Mouse (Mus musculus) hindbrain, embryonic 11.5 days (tissue): Measurements from ENCODE around the gene Ptgir. TPM values are rescaled to one million over a fixed set of nuclear protein-coding genes. Genes with fewer than 3 reads are reported as not detected.

ENCODE experiments used
- ATAC-seq: fragments of 200-750 bp; cut with Nextera tagmentation; 2 replicates; pipeline ENCODE4 v1.8.0; 2017; ENCODE audit warnings: mild to moderate bottlenecking, moderate TSS enrichment, moderate library complexity; ENCODE audit not compliant: low FRiP score
- DNase-seq: peaks from one replicate; pipeline ENCODE4 v3.0.0-alpha.2; 2015; ENCODE audit warnings: low spot score
- H3K27ac ChIP-seq: fragments of 300-500 bp; sonication (generic); 2 replicates; pipeline ENCODE4 v1.5.1; 2014; ENCODE audit warnings: mild to moderate bottlenecking, low read depth, low read length
- H3K27me3 ChIP-seq: fragments of 300-500 bp; sonication (generic); 2 replicates; pipeline ENCODE4 v1.6.1; 2014; ENCODE audit warnings: mild to moderate bottlenecking, low read length, moderate library complexity, mixed read lengths; ENCODE audit not compliant: control insufficient read depth, insufficient read depth
- H3K36me3 ChIP-seq: fragments of 300-500 bp; sonication (generic); 2 replicates; pipeline ENCODE4 v1.6.1; 2014; ENCODE audit warnings: mild to moderate bottlenecking, low read length, moderate library complexity, mixed read lengths; ENCODE audit not compliant: control insufficient read depth, insufficient read depth
- H3K4me1 ChIP-seq: fragments of 300-500 bp; sonication (generic); replicated peaks from 2 replicates; pipeline ENCODE4 v1.6.1; 2014; ENCODE audit warnings: low read length, mixed read lengths; ENCODE audit not compliant: control insufficient read depth, insufficient read depth
- H3K4me2 ChIP-seq: fragments of 300-500 bp; sonication (generic); replicated peaks from 2 replicates; pipeline ENCODE4 v1.6.1; 2014; ENCODE audit warnings: mild to moderate bottlenecking, low read depth, low read length
- H3K4me3 ChIP-seq: fragments of 300-500 bp; sonication (generic); 2 replicates; pipeline ENCODE4 v1.5.1; 2014; ENCODE audit warnings: low read depth, low read length
- H3K9ac ChIP-seq: fragments of 300-500 bp; sonication (generic); 2 replicates; pipeline ENCODE4 v1.6.1; 2014; ENCODE audit warnings: low read depth, low read length
- H3K9me3 ChIP-seq: fragments of 300-500 bp; sonication (generic); 2 replicates; pipeline ENCODE4 v1.6.1; 2016; ENCODE audit warnings: low read length; ENCODE audit not compliant: control insufficient read depth
- WGBS: fragments of 180-500 bp; shearing (Covaris S2); extraction: QIAGEN DNeasy Blood & Tissue Kit; methylation state at CpG from one replicate; pipeline ENCODE4 v1.1.7; 2014; 5-methylcytosine and 5-hydroxymethylcytosine counted together
- polyA plus RNA-seq: library from polyadenylated mRNA; unstranded; fragments of >200 nt; fragmentation: Nextera tagmentation; extraction: Ambion mirVana; gene quantifications from 2 replicates; pipeline ENCODE4 v1.2.1, GENCODE M21; 2014

The Ptgir gene
- 0.56 and 0.81 TPM in 2 replicates for polyA plus RNA-seq

DNA sequence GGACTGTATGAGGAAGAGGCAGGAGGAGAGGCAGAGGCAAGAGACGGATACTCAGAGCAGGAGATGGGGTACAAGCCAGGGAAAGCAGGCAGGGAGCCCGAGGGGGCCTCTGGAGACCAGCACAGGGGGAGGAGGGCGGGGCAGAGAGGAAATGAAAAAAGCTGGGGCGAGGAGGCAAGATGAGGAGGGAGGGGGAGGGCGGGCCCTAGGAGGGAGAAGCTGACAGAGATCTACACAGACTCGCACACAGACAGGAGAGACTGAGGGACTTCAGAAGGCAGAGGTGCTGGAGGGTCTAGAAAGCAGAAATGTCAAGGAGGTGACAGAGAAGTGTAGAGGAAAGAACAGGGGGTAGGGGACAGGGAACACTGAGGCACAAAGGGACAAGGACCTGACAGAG, at the start of gene Ptgir:
Ptgir (plus strand) TSS at position 210 of the 400 bp plus-strand sequence.
- no peaks in the 10 kb centered on the region for H3K9me3 ChIP-seq
- H3K27ac ChIP-seq = 0 out of 2 replicates have a peak within 1 kb of the TSS, but pooled peaks have one; percentile 6
- no peak within 1 kb of the TSS for H3K9ac ChIP-seq
- no peaks in the 10 kb centered on the region for H3K36me3 ChIP-seq
- DNase-seq (no peak), ATAC-seq (no peak)
- no peaks in the 10 kb centered on the region for H3K27me3 ChIP-seq
- no peak within 1 kb of the TSS for H3K4me2 ChIP-seq
- 17% methylated on average over 6 of the region's 6 CpGs for WGBS
- H3K4me3 ChIP-seq = no peak within 1 kb of the TSS
- H3K4me1 ChIP-seq = peaks cover 2% of the 10 kb centered on the region; the same call in 1 of the 2 replicates

DNA sequence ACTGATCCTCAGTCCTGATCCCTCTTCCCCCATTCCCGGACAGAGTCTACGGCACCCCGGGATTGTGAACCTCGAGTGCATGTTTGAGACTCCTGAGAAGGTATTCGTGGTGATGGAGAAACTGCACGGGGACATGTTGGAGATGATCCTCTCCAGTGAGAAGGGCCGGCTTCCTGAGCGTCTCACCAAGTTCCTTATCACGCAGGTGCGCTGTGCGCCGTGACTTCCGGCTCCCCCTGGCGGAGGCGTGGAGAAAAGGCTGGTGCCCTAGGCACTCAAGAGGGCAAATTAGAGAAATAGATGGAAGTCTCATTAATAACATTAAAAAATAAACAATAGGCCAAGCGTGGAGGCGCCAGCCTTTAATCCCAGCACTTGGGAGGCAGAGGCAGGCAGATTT, 48.0 kb upstream of the Ptgir start:
- DNase-seq (peak; percentile 53), ATAC-seq (no peak)
- Histone ChIP-seq H3K36me3 (0 out of 2 replicates have a peak, but pooled peaks cover 7% of the 10 kb centered on the region), H3K4me1 (no peaks in the 10 kb centered on the region), H3K9me3 (no peaks in the 10 kb centered on the region), H3K27ac (no peak overlapping the region), H3K27me3 (no peaks in the 10 kb centered on the region), H3K9ac (no peak overlapping the region), H3K4me2 (no peak overlapping the region), H3K4me3 (no peak overlapping the region)
- WGBS = 24% methylated on average over 17 of the region's 17 CpGs

DNA sequence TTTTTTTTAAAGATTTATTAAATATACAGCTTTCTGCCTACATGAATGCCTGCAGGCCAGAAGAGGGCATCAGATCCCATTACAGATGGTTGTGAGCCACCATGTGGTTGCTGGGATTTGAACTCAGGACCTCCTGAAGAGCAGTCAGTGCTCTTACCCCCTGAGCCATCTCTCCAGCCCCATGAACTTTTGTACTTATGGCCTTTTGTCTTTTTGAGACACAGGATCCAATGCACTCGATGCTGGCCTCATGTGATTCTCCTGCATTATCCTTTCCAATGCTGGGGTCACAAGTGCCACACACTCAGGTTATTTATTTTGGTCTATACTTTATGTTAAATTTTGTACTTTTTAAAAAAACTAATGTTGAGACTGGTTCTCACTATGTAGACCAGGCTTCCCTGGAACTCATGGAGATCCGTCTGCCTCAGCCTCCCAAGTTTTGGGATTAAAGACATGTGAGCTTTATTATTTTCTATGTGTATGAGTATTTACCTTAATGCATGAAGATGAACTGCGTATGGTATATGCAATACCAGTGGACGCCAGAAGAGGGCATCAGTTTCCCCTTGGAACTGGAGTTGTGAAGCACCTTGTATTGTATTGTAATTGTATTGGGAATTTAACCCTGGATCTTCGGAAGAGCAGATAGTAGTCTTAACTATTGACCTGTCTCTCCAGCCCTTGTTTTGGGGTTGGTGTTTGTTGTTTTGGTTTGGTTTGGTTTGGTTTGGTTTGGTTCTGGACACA, 46.2 kb upstream of the Ptgir start:
- 34% methylated on average over 5 of the region's 5 CpGs for WGBS
- Histone ChIP-seq H3K9ac (no peak overlapping the region), H3K4me3 (no peak overlapping the region), H3K9me3 (no peaks in the 10 kb centered on the region), H3K4me1 (no peaks in the 10 kb centered on the region), H3K4me2 (no peak overlapping the region), H3K36me3 (peaks cover 7% of the 10 kb centered on the region; the same call in 1 of the 2 replicates), H3K27me3 (no peaks in the 10 kb centered on the region), H3K27ac (no peak overlapping the region)
- DNase-seq = peak; percentile 78
- no peak for ATAC-seq

DNA sequence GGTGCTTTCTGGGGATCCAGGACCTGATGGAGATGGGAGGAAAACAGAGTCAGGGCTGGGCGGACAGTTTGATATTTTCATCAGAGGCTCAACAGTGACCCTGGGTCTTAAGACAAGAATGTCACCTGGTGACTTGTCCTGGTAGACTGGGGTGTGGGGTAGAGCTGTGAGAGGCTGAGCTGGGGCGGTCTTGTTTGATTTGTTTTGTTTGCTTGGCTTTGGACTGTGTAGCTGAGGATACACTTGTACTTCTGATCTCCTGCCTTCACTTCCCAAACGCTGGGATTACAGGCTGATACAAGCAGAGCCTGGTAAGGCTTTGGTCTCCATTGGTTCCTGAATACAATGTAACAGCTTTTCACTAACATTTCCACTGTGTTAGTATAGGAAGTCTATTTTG, 38.8 kb upstream of the Ptgir start:
- no peaks in the 10 kb centered on the region for H3K4me1 ChIP-seq
- H3K4me3 ChIP-seq = no peak overlapping the region
- DNase-seq = no peak
- 88% methylated on average over 3 of the region's 3 CpGs for WGBS
- no peak overlapping the region for H3K9ac ChIP-seq
- no peak for ATAC-seq
- no peaks in the 10 kb centered on the region for H3K9me3 ChIP-seq
- H3K36me3 ChIP-seq = peaks cover 7% of the 10 kb centered on the region; the same call in 1 of the 2 replicates
- H3K27me3 ChIP-seq = no peaks in the 10 kb centered on the region
- H3K4me2 ChIP-seq = no peak overlapping the region
- no peak overlapping the region for H3K27ac ChIP-seq

DNA sequence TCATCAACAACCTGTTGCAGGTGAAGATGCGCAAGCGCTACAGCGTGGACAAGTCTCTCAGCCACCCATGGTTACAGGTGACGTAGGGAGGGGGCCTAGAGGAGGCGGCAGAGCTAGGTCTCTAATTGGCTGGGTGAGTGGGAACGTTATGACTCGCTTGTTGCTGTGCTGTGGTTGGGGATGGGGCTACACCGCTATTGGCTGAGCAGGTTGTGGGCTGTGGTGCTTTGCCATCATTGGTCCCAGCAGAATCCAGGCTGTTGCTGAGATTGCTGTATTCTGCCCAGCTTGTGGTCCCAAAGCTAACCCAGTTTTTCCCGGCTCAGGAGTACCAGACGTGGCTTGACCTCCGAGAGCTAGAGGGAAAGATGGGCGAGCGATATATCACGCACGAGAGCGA, 36.8 kb upstream of the Ptgir start:
- Histone ChIP-seq H3K4me1 (no peaks in the 10 kb centered on the region), H3K27ac (peak overlapping the region; percentile 17; the same call in 1 of the 2 replicates), H3K4me3 (no peak overlapping the region), H3K9ac (no peak overlapping the region), H3K36me3 (peaks cover 5% of the 10 kb centered on the region; the same call in 1 of the 2 replicates), H3K4me2 (peak overlapping the region; percentile 21; the same call in 1 of the 2 replicates), H3K27me3 (no peaks in the 10 kb centered on the region), H3K9me3 (no peaks in the 10 kb centered on the region)
- ATAC-seq (peak; percentile 91), DNase-seq (peak; percentile 77)
- WGBS = 12% methylated on average over 16 of the region's 16 CpGs

DNA sequence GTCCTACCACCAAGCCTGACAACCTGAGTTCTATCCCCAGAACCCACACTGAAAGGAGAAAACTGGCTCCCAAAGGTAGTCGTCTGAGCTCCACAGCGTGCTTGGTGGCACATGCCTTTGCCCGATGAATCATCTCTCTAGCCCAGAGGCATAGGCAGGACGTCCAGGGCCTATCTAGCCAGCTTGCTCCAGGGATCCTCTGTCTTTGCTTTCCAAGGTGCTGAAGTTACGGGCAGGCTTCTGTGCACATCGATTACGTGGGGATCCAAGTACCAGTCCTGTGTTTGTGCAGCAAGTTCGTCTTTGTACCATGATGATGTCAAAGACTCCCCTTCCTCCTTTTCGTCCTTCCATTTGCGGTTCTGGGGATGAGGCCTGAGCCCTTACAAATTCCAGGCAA, 34.7 kb upstream of the Ptgir start:
- H3K27me3 ChIP-seq = no peaks in the 10 kb centered on the region
- no peak overlapping the region for H3K27ac ChIP-seq
- ATAC-seq (no peak), DNase-seq (no peak)
- H3K9me3 ChIP-seq = no peaks in the 10 kb centered on the region
- no peak overlapping the region for H3K9ac ChIP-seq
- H3K4me1 ChIP-seq = peaks cover 2% of the 10 kb centered on the region; the same call in 1 of the 2 replicates
- H3K4me2 ChIP-seq = no peak overlapping the region
- H3K4me3 ChIP-seq = no peak overlapping the region
- H3K36me3 ChIP-seq = 0 out of 2 replicates have a peak, but pooled peaks cover 2% of the 10 kb centered on the region
- WGBS = 79% methylated on average over 10 of the region's 10 CpGs

DNA sequence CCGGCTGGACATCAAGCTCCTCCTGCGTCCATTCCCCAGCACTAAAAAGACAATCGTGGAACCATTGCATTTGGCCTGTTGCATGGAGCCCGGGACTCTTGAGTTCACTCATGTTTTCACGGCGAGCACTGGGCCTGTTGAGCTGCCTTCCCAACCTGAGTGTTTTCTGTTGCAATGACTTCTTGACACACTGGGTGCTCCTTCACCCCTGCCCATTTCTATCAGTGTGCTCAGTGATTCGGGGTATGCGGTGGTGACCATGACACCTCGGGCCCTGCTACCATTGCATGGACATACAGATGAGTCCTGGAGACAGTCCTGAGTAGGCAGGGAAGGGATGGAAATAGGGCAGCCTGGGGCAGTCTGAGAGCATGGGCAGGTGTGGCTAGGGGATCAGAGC, 33.8 kb upstream of the Ptgir start:
- H3K4me2 ChIP-seq = no peak overlapping the region
- H3K9me3 ChIP-seq = no peaks in the 10 kb centered on the region
- ATAC-seq (no peak), DNase-seq (no peak)
- no peak overlapping the region for H3K27ac ChIP-seq
- no peak overlapping the region for H3K9ac ChIP-seq
- WGBS = 94% methylated on average over 9 of the region's 9 CpGs
- no peaks in the 10 kb centered on the region for H3K27me3 ChIP-seq
- no peak overlapping the region for H3K4me3 ChIP-seq
- H3K36me3 ChIP-seq = 0 out of 2 replicates have a peak, but pooled peaks cover 2% of the 10 kb centered on the region
- H3K4me1 ChIP-seq = peaks cover 6% of the 10 kb centered on the region

DNA sequence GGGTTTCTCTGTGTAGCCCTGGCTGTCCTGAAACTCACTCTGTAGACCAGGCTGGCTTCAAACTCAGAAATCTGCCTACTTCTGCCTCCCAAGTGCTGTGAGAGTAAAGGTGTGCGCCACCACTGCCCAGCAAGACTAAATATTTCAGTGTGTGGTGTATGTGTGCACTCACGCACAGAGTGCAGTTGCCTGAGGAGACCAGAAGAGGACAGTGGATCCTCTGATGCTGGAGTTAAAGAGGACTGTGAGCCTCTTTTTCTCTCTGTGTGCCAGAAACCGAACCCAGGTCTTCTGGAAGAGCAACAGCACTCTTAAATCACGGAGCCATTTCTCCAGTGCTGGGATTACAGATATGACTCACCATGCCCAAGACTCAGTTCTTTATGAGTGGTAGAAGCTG, 32.9 kb upstream of the Ptgir start:
- no peak overlapping the region for H3K4me2 ChIP-seq
- H3K4me3 ChIP-seq = no peak overlapping the region
- peaks cover 6% of the 10 kb centered on the region for H3K4me1 ChIP-seq
- ATAC-seq (no peak), DNase-seq (no peak)
- 95% methylated on average over 4 of the region's 4 CpGs for WGBS
- H3K27me3 ChIP-seq = no peaks in the 10 kb centered on the region
- H3K9me3 ChIP-seq = no peaks in the 10 kb centered on the region
- 0 out of 2 replicates have a peak, but pooled peaks cover 2% of the 10 kb centered on the region for H3K36me3 ChIP-seq
- H3K27ac ChIP-seq = no peak overlapping the region
- no peak overlapping the region for H3K9ac ChIP-seq

DNA sequence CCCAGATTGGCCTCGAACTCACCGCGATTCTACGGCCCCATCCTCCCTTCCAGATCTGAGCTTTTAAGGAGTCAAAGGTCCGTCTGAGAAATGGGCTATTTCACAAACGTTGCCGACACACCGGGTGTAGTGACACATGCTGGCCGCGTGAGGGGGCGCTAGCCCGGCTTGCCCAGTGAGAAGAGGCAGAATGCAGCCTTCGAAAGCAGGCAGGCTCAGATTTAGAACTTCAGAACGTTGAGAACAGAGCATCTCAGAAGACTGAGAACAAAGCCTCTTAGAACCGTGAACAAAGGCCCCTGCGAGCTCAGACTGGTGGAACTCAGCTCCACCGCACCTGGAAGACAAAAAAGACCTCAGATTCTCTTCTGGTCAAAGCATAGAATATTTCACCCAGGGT, 32.1 kb upstream of the Ptgir start:
- H3K36me3 ChIP-seq = 0 out of 2 replicates have a peak, but pooled peaks cover 2% of the 10 kb centered on the region
- 5% methylated on average over 17 of the region's 17 CpGs for WGBS
- H3K4me2 ChIP-seq = peak overlapping the region; percentile 36
- peak overlapping the region; percentile 21; the same call in 1 of the 2 replicates for H3K4me3 ChIP-seq
- DNase-seq = peak; percentile 81
- no peaks in the 10 kb centered on the region for H3K9me3 ChIP-seq
- 0 out of 2 replicates have a peak, but pooled peaks have one; percentile 10 for ATAC-seq
- 0 out of 2 replicates have a peak overlapping the region, but pooled peaks have one; percentile 34 for H3K9ac ChIP-seq
- H3K27ac ChIP-seq = peak overlapping the region; percentile 87
- H3K4me1 ChIP-seq = peaks cover 6% of the 10 kb centered on the region
- no peaks in the 10 kb centered on the region for H3K27me3 ChIP-seq
